Mouse (Mus musculus) naive thymus-derived CD4-positive, alpha-beta T cell, adult 5 months (primary cell): ENCODE measurements around the gene Ms4a6b. TPM values are rescaled to one million over a fixed set of nuclear protein-coding genes. Genes with fewer than 3 reads are reported as not detected.

Source experiments
- polyA plus RNA-seq: library from polyadenylated mRNA; unstranded; fragments of 100-300 nt; shearing (Covaris generic); gene quantifications from one replicate; pipeline ENCODE4 v1.2.1, GENCODE M21; 2017

The Ms4a6b gene
- 637 TPM for polyA plus RNA-seq

DNA sequence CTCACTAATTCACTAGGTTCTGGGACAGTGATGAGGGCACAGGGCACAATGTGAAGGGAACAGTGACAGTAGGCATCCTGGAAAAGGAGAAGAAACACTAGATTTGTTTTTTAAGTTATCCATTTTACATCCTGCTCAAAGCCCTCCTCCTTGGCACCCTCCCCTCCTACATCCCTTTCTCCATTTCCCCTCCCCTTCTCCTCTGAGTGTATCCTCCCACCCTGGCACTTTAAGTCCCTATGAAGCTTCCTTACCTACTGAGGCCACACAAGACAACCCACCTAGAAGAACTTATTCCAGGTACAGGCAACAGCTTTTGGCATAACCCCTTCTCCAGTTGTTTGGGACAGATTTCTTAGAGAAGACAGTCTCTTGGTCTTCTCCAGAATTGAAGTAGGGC lies at the start of gene Ms4a6b:
TSS of gene Ms4a6b (plus strand) at position 267 of the 400 bp plus-strand sequence.

GRCm38 (mm10) chr19:11469215-11469614 lies 47.1 kb upstream of the Ms4a6b start, which contains the start of gene Ms4a6c:
TSS of gene Ms4a6c (plus strand) at chr19:11469366.

DNA sequence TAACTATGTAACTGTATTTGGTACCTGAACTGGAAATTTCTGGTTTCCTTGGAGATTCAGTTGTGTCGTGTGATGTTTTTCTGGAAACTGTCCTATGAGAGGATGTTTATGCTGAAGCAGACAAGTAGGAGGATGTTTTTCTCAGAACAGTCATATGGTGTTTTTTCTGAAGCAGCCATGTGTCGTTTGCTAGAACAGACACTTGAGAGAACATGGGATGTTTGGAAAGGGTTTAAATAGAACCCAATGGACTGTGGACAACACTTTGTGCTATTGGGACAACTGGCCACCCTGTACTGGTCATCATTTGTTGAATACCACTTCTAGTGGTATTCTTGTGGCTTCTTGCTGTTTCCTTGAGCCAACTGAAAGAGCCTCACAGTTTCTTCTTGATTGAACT lies 30.6 kb upstream of the Ms4a6b start, which contains the start of gene Gm8369:
TSS of gene Gm8369 (plus strand) at position 193 of the 400 bp plus-strand sequence.

DNA sequence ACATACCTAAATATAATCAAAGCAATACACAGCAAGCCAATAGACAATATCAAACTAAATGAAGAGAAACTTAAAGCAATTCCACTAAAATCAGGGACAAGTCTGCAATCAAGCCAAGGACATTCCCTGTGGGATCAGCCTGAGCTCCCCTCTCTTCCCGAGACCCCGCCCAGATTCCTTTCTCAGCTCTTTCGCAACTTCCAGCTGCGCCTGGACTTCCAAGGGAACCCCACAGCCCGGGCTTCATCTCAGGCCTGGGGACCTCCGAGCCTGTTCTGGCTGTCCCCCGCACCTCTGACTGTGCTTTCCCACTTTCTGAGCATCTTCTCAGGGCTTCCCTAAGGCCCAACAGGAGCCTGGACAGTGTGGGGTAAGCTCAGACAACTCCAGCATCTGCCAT lies 20.3 kb downstream of the Ms4a6b start, which contains the start of gene Ms4a4d:
TSS of gene Ms4a4d (plus strand) at position 209 of the 400 bp plus-strand sequence.

Other genes with a start within 250 kb of the Ms4a6b start
- not detected for gene Ms4a5, start 232.6 kb upstream of the Ms4a6b start, polyA plus RNA-seq
- gene Ms4a14, start 202.1 kb upstream of the Ms4a6b start, polyA plus RNA-seq: not detected
- not detected for gene Ms4a7, start 180.4 kb upstream of the Ms4a6b start, polyA plus RNA-seq
- 1.6 TPM for gene Ms4a4a, start 141.0 kb upstream of the Ms4a6b start, polyA plus RNA-seq
- 21.3 TPM for gene Ms4a4c, start 111.7 kb upstream of the Ms4a6b start, polyA plus RNA-seq
- 1,590 TPM for gene Ms4a4b, start 73.0 kb upstream of the Ms4a6b start, polyA plus RNA-seq
- 9.9 TPM for gene Ms4a6c, start 47.1 kb upstream of the Ms4a6b start, polyA plus RNA-seq
- 643 TPM for gene Gm8369, start 30.6 kb upstream of the Ms4a6b start, polyA plus RNA-seq
- gene Ms4a4d, start 20.3 kb downstream of the Ms4a6b start, polyA plus RNA-seq: 1.7 TPM
- 2.8 TPM for gene Ms4a6d, start 88.3 kb downstream of the Ms4a6b start, polyA plus RNA-seq
- gene Ms4a2, start 107.2 kb downstream of the Ms4a6b start, polyA plus RNA-seq: not detected
- gene Ms4a3, start 124.3 kb downstream of the Ms4a6b start, polyA plus RNA-seq: not detected
- gene Oosp2, start 144.0 kb downstream of the Ms4a6b start, polyA plus RNA-seq: not detected
- not detected for gene Oosp1, start 174.6 kb downstream of the Ms4a6b start, polyA plus RNA-seq
- gene Oosp3, start 180.5 kb downstream of the Ms4a6b start, polyA plus RNA-seq: not detected
- not detected for gene Gif, start 231.0 kb downstream of the Ms4a6b start, polyA plus RNA-seq